Mouse (Mus musculus): ENCODE data around the gene 4930555G01Rik. TPM values are rescaled to one million over a fixed set of nuclear protein-coding genes. Genes with fewer than 3 reads are reported as not detected.
"Not testable (repeated sequence)": the region's sequence is repeated elsewhere in the genome, so short reads cannot be mapped to it uniquely, and the experiment has no call there.

4930555G01Rik gene
- total RNA-seq (2021): not detected
- long read RNA-seq, experiment 1: 0 reads
- long read RNA-seq, experiment 2: 0 reads

DNA sequence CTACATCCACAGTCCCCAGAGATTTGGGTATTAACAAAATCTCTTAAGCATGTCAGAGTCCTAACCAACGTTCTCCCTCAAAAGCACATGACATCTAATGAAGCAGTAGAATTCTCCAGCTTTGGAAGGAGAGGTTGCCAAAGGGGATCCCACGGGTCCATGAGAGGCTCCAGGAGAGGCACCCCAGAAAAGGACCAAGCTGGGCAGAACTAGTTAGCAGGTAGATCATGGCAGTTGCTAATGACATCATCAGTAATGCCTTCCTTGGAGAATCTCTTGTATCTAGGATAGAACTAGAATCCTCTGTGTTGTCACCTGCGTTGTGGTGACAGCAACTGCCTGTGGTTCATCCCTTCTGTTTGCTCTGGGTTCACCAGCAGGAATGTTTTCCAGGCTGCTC is at the start of gene 4930555G01Rik:
Gene 4930555G01Rik (plus strand): TSS at position 301 of the 400 bp plus-strand sequence.
- intact Hi-C loops (cut with DNase I); DNase-seq: not testable (repeated sequence)

DNA sequence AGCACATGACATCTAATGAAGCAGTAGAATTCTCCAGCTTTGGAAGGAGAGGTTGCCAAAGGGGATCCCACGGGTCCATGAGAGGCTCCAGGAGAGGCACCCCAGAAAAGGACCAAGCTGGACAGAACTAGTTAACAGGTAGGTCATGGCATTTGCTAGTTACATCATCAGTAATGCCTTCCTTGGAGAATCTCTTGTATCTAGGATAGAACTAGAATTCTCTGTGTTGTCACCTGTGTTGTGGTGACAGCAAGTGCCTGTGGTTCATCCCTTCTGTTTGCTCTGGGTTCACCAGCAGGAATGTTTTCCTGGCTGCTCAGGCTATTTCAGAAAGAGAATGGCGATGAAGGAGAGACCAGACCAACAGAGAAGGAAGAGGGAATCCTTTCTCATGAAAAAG is 34.8 kb upstream of the 4930555G01Rik start, which contains the start of gene Gm3298:
Gene Gm3298 (plus strand): TSS at position 301 of the 400 bp plus-strand sequence.
- intact Hi-C loops (cut with DNase I); DNase-seq: not testable (repeated sequence)

DNA sequence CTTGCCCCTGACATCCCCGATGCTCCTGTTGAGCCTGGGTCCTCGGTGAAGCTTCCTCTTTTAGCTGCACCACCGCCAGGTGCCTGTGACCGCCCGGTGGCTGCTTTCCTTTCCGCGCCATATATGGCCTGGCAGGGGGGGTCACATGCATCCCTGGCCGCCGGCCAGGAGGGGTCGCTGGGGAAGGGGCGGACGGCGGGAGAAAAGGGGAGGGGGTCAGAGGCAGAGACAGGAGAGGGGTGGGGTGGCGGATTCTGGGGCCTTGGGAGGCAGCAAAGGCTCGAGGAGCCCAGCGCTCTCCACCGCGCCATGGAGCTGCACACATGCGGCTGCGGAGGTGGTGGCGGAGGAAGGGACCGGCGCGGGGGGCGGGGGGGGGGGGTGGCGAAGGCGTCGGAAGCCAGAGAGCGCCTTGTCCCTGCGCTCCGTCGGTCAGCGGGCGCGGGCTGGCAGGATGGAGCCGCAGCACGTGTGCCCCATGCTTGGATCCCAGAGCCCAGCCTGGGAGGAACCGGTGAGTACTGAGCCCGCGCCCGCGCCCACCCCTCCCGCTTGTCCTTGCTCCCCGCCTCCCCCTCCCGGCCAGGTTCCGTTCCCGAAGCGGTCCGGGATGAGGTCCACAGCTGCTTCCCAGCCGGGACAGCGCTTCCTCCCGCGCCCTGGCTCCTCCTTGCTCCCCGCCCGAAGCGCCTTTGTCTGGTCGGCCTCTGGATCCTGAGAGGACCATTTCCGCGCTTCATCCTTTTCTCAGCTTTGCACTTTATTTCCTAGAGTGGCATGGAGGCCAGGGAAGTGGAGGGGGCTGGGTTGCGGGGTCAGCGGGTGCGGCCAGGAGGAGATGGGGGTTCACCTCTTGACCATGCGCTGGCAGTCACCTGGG is 20.4 kb downstream of the 4930555G01Rik start, which contains the start of gene Gm8281:
Gene Gm8281 (plus strand): TSS at position 430 of the 880 bp plus-strand sequence.
- intact Hi-C loops (cut with DNase I): not testable (repeated sequence)
- DNase-seq: peak; percentile 2 to 11

Other genes with a start within 250 kb of the 4930555G01Rik start
- gene Gm3269, start 212.5 kb upstream of the 4930555G01Rik start, total RNA-seq (2021): not detected
- gene Gm3264, start 195.1 kb upstream of the 4930555G01Rik start, total RNA-seq (2021): under 1 TPM in 1 of 2 experiments, not detected in 1; 0.89 TPM
- gene Gm3278, start 158.2 kb upstream of the 4930555G01Rik start, total RNA-seq (2021): not detected
- not detected for gene Gm8297, start 66.7 kb upstream of the 4930555G01Rik start, total RNA-seq (2021)
- not detected for gene Gm3298, start 34.7 kb upstream of the 4930555G01Rik start, total RNA-seq (2021)
- under 1 TPM in 1 of 2 experiments, not detected in 1; 0.27 TPM for gene Gm8281, start 20.4 kb downstream of the 4930555G01Rik start, total RNA-seq (2021)
- gene Gm8279, start 80.9 kb downstream of the 4930555G01Rik start, total RNA-seq (2021): not detected
- gene Gm3317, start 113.9 kb downstream of the 4930555G01Rik start, total RNA-seq (2021): not detected
- gene Gm8271, start 135.2 kb downstream of the 4930555G01Rik start, total RNA-seq (2021): not detected
- not detected for gene Gm3526, start 210.0 kb downstream of the 4930555G01Rik start, total RNA-seq (2021)

All from gastrocnemius, postnatal 36 days (tissue).